Mouse (Mus musculus): Measurements from ENCODE around the gene Tjp1. TPM values are rescaled to one million over a fixed set of nuclear protein-coding genes. Genes with fewer than 3 reads are reported as not detected.

The Tjp1 gene
- polyA plus RNA-seq, 1 experiment = 62.4 TPM

GRCm38 (mm10) chr7:65468191-65468590 lies 59.4 kb downstream of the Tjp1 start:
- peaks cover 8% of the 10 kb centered on the region for H3K4me1 ChIP-seq (ENCODE audit: control insufficient read depth, insufficient read depth, low read length)
- H3K27ac ChIP-seq (ENCODE audit: insufficient read depth, low read length) = no peak overlapping the region
- no peak for TF ChIP-seq POLR2A (IDR thresholded peaks at IDR 0.05; ENCODE audit: extremely low read depth, insufficient read depth, low read length)
- no peak overlapping the region for H3K4me3 ChIP-seq (ENCODE audit: insufficient read depth, low read length)

- peaks cover 8% of the 10 kb centered on the region for H3K4me1 ChIP-seq (ENCODE audit: control insufficient read depth, insufficient read depth, low read length)
- no peak for TF ChIP-seq POLR2A (IDR thresholded peaks at IDR 0.05; ENCODE audit: extremely low read depth, insufficient read depth, low read length)
- TF ChIP-seq CTCF (IDR thresholded peaks at IDR 0.05; ENCODE audit: extremely low read depth, insufficient read depth, low read length) = no peak
- no peak overlapping the region for H3K27ac ChIP-seq (ENCODE audit: insufficient read depth, low read length)
- no peak overlapping the region for H3K4me3 ChIP-seq (ENCODE audit: insufficient read depth, low read length)
Measured at GRCm38 (mm10) chr7:65467306-65468021, 60.1 kb downstream of the Tjp1 start.

GRCm38 (mm10) chr7:65466137-65466536 lies 61.4 kb downstream of the Tjp1 start:
- Histone ChIP-seq H3K4me3 (ENCODE audit: insufficient read depth, low read length) (no peak overlapping the region), H3K27ac (ENCODE audit: insufficient read depth, low read length) (no peak overlapping the region), H3K4me1 (ENCODE audit: control insufficient read depth, insufficient read depth, low read length) (peaks cover 8% of the 10 kb centered on the region)
- no peak for TF ChIP-seq CTCF (IDR thresholded peaks at IDR 0.05; ENCODE audit: extremely low read depth, insufficient read depth, low read length)
- TF ChIP-seq POLR2A (IDR thresholded peaks at IDR 0.05; ENCODE audit: extremely low read depth, insufficient read depth, low read length) = no peak

GRCm38 (mm10) chr7:65464518-65465037 lies 63.0 kb downstream of the Tjp1 start:
- no peak overlapping the region for H3K4me3 ChIP-seq (ENCODE audit: insufficient read depth, low read length)
- H3K27ac ChIP-seq (ENCODE audit: insufficient read depth, low read length) = no peak overlapping the region
- TF ChIP-seq POLR2A (IDR thresholded peaks at IDR 0.05; ENCODE audit: extremely low read depth, insufficient read depth, low read length) (no peak), CTCF (IDR thresholded peaks at IDR 0.05; ENCODE audit: extremely low read depth, insufficient read depth, low read length) (no peak)
- H3K4me1 ChIP-seq (ENCODE audit: control insufficient read depth, insufficient read depth, low read length) = peaks cover 4% of the 10 kb centered on the region; the same call in 1 of the 2 replicates

GRCm38 (mm10) chr7:65463438-65463837 lies 64.1 kb downstream of the Tjp1 start:
- no peak overlapping the region for H3K4me3 ChIP-seq (ENCODE audit: insufficient read depth, low read length)
- peaks cover 4% of the 10 kb centered on the region; the same call in 1 of the 2 replicates for H3K4me1 ChIP-seq (ENCODE audit: control insufficient read depth, insufficient read depth, low read length)
- TF ChIP-seq POLR2A (IDR thresholded peaks at IDR 0.05; ENCODE audit: extremely low read depth, insufficient read depth, low read length) (no peak), CTCF (IDR thresholded peaks at IDR 0.05; ENCODE audit: extremely low read depth, insufficient read depth, low read length) (no peak)
- no peak overlapping the region for H3K27ac ChIP-seq (ENCODE audit: insufficient read depth, low read length)

- no peak overlapping the region for H3K4me3 ChIP-seq (ENCODE audit: insufficient read depth, low read length)
- H3K27ac ChIP-seq (ENCODE audit: insufficient read depth, low read length) = no peak overlapping the region
- no peak for TF ChIP-seq CTCF (IDR thresholded peaks at IDR 0.05; ENCODE audit: extremely low read depth, insufficient read depth, low read length)
- TF ChIP-seq POLR2A (IDR thresholded peaks at IDR 0.05; ENCODE audit: extremely low read depth, insufficient read depth, low read length) = no peak
Measured at GRCm38 (mm10) chr7:65461412-65461811, 66.2 kb downstream of the Tjp1 start.

GRCm38 (mm10) chr7:65460196-65460595 lies 67.4 kb downstream of the Tjp1 start:
- peaks cover 2% of the 10 kb centered on the region; the same call in 1 of the 2 replicates for H3K4me1 ChIP-seq (ENCODE audit: control insufficient read depth, insufficient read depth, low read length)
- H3K27ac ChIP-seq (ENCODE audit: insufficient read depth, low read length) = no peak overlapping the region
- no peak overlapping the region for H3K4me3 ChIP-seq (ENCODE audit: insufficient read depth, low read length)
- TF ChIP-seq POLR2A (IDR thresholded peaks at IDR 0.05; ENCODE audit: extremely low read depth, insufficient read depth, low read length) (no peak), CTCF (IDR thresholded peaks at IDR 0.05; ENCODE audit: extremely low read depth, insufficient read depth, low read length) (no peak)

More at GRCm38 (mm10) chr7:65461412-65461811, 66.2 kb downstream of the Tjp1 start:
- peaks cover 2% of the 10 kb centered on the region; the same call in 1 of the 2 replicates for H3K4me1 ChIP-seq (ENCODE audit: control insufficient read depth, insufficient read depth, low read length)

- TF ChIP-seq POLR2A (IDR thresholded peaks at IDR 0.05; ENCODE audit: extremely low read depth, insufficient read depth, low read length) = no peak
- no peak for TF ChIP-seq CTCF (IDR thresholded peaks at IDR 0.05; ENCODE audit: extremely low read depth, insufficient read depth, low read length)
- H3K4me3 ChIP-seq (ENCODE audit: insufficient read depth, low read length) = no peak overlapping the region
- peaks cover 1% of the 10 kb centered on the region; the same call in 1 of the 2 replicates for H3K4me1 ChIP-seq (ENCODE audit: control insufficient read depth, insufficient read depth, low read length)
- H3K27ac ChIP-seq (ENCODE audit: insufficient read depth, low read length) = no peak overlapping the region
Measured at GRCm38 (mm10) chr7:65456031-65456430, 71.5 kb downstream of the Tjp1 start.

GRCm38 (mm10) chr7:65455208-65455607 lies 72.4 kb downstream of the Tjp1 start:
- TF ChIP-seq CTCF (IDR thresholded peaks at IDR 0.05; ENCODE audit: extremely low read depth, insufficient read depth, low read length) (no peak), POLR2A (IDR thresholded peaks at IDR 0.05; ENCODE audit: extremely low read depth, insufficient read depth, low read length) (no peak)
- peak overlapping the region; percentile 74; the same call in 1 of the 2 replicates for H3K27ac ChIP-seq (ENCODE audit: insufficient read depth, low read length)
- no peak overlapping the region for H3K4me3 ChIP-seq (ENCODE audit: insufficient read depth, low read length)
- H3K4me1 ChIP-seq (ENCODE audit: control insufficient read depth, insufficient read depth, low read length) = no peaks in the 10 kb centered on the region; the same call in 1 of the 2 replicates

- TF ChIP-seq CTCF (IDR thresholded peaks at IDR 0.05; ENCODE audit: extremely low read depth, insufficient read depth, low read length) = no peak
- no peak for TF ChIP-seq POLR2A (IDR thresholded peaks at IDR 0.05; ENCODE audit: extremely low read depth, insufficient read depth, low read length)
- Histone ChIP-seq H3K27ac (ENCODE audit: insufficient read depth, low read length) (no peak overlapping the region), H3K4me3 (ENCODE audit: insufficient read depth, low read length) (no peak overlapping the region), H3K4me1 (ENCODE audit: control insufficient read depth, insufficient read depth, low read length) (peaks cover 2% of the 10 kb centered on the region; the same call in 1 of the 2 replicates)
Measured at GRCm38 (mm10) chr7:65454269-65454668, 73.3 kb downstream of the Tjp1 start.
